Mouse (Mus musculus) adrenal gland, postnatal 25 days (tissue): ENCODE measurements at regions not wholly inside any gene's neighbourhood (a gene's known extent, or its start where the extent isn't known, plus 50 kb on each side); places are given as distances from the start of the nearest gene placed in this dataset.

Experiments
- DNase-seq: peaks from one replicate; pipeline ENCODE4 v3.0.0; 2021; ENCODE audit warnings: mixed read lengths

DNA sequence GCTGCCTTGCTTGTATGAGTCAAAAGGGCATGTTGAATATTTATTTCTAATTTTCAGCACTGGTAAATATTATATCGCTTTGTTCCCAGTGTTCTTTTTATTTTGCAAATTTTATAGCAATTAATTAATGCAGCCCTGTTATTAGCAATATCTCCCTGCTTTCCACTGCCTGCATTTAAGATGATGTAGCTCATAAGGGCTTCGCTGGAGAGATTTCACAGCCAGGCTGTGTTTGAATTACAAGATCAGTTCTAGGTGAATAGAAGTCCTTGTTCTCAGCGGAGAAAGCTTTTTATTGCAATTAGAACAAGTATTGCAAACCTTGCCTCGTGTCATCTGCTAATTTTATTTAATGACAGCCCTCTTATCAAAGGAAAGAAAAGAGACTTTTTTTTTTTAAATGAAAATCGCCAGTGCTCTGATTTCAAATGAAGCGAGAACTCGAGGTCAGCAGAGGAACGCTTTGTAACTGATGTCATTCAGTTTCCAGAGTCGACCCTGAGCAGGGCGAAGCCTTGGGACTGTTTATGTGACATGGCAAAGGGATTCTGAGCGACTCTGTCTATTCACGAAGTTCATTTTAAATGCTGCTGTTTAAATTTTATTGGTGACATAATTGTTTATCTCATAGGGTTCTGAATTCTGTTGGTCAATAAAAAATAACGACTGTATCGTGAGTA, 378.7 kb upstream of the Mki67 start:
- DNase-seq, result peak; percentile 13

DNA sequence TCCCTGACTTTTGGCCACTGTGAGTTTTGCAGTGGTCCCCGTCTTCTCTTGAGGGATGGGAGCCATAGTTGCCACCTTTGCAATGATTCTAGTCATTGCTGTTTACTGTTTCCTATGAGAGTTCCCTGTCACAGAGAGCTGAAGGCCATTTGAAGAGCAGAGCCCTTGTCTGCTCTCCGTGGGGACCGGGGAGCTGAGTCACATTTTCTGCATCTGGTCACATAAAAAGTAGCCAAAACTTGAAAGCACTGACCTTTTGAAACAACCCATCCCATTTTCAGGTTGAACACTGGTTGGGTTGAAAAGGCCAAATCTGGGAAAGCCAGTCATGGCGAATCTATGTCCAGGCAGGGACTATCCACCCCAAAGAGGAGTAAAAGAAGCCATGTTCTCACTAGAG, 387.9 kb upstream of the Mki67 start:
- no peak for DNase-seq

DNA sequence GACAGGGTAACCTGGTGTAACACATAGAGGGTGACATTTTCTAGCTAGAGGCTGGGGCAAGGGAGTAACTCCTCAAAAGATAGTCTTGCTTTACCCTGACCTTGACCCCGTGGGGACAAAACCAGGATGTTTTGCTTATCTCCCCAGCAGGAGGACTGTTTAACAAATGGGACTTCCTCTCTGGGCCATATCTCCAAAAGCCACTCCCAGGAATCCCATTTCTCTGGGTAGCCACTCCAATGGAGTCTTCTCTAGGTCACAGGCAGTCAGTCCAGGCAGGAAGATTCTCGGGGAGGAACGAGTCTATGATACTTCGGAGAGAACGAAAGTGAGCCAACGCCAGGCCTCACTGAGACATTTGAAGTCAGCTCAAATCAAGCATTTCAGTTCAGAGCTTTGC, 396.0 kb upstream of the Mki67 start:
- DNase-seq, result no peak

DNA sequence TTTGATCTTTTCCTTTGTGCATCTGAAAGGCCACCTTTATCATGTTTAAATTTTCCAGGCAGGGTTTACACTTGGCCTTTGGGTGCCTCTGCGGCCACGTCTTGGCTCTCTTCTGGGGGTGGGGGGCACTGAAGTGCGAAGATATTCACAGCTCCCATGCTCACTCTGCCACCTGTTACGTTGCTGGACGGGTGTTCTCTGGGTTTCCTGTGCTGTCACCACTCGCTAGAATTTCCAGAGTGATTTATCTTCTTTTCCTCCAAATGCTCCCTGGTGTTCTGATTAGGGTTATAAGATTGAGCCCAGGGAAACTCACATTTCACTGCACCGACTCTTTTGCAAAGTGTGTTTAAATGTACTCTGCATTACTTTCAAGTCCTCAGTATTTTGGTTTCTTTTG, 404.8 kb upstream of the Mki67 start:
- DNase-seq, result no peak

DNA sequence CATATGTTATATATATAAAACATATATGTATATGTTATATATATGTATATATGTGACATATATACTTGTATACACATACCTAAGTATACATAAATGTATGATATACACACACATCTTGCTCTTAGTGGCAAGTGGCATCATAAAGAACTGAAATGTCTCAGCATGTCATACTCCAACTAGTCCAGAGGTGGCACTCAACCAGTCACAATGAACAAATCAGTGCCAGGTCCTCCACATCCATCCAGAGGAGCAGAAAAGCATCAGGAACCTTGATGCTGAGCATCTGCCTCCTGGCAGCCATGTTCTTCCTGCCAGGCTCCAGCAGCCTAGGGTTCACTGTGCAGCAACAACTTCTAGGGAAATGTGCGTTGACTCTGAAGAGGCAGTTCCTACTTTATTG, 405.2 kb upstream of the Mki67 start:
- DNase-seq, result no peak

DNA sequence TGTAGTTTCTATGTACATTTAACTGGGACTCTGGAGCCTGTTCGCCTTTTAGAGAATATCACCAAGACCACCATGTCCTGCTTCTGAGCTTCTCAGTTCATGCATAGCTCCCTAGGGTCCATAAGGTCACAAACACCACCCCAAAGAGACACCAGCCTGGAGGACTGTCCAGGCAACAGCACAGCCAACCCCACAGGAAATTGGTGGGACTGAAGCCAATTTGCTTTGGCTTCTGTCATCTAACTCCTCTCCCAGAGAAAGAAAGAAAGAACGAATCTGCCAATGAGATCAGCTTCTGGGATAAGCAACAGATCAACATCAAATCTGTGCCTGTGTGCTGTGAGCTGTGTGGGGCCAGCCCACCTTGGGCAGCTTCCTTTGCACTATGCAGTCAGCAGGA, 408.6 kb upstream of the Mki67 start:
- no peak for DNase-seq

- no peak for DNase-seq
These were observed 410.2 kb upstream of the Mki67 start for GRCm38 (mm10) chr7:136126393-136126792.

DNA sequence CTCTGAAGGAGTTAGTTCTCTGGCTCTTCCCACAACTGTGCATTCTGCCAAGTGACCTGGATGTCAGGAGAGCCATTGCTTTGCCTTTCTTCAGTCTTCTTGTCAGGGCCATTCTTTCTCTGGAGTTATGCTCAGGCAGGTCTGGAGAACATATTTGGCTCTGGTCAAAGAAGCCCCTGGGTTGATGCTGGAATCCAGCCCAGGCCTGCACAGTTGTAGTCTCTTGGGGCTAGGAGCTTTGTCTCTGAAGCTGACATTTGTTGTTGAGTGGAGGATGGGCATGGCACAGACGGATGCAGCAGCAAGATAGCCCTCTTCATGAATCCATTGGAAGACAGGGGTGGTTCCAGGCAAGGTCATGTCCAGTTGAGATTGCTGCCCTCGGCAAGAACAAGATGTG, 411.4 kb upstream of the Mki67 start:
- no peak for DNase-seq

- no peak for DNase-seq
These were observed 413.6 kb upstream of the Mki67 start for GRCm38 (mm10) chr7:136129721-136130123.

- DNase-seq, result no peak
These were observed 414.6 kb upstream of the Mki67 start for GRCm38 (mm10) chr7:136130666-136131239.

DNA sequence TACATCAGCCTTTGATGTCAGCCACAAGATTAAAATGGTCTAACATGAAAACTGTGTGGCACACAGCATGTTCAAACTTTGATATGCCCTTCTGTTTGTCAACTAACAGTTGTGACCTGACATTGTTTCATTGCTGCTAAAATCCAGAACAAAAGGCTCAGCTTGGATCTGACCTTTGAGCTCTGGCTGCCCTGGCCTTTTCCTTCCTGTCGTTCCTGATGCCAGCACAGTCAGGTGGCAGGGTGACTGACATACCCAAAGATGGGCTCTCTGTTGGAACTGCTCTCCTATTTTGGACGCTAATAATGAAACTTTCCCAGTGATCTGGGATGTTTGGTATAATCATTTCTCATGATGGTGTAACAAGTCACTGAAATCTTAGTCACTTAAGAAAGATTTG, 416.8 kb upstream of the Mki67 start:
- DNase-seq, result no peak

GRCm38 (mm10) chr7:136136666-136137065, 420.5 kb upstream of the Mki67 start:
- DNase-seq, result no peak

DNA sequence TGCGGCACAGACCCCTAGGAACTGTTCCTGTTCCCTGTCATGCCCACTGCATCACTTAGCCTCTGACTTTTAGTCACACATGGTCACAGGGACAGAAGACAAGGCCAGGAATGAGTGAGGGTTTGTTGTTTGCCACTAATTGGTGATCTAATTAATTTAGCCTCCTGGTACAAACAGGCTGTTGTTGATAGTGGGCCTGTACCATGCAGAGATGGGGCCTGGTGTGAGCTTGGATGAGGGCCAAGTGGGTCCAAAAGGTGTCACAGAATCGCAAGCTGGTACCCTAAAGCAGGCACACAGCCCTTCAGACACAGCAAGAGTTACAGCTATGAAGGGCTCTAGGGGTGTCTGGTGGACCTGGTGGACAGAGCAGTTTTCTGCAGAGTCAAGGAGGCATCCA, 421.2 kb upstream of the Mki67 start:
- DNase-seq, result no peak

GRCm38 (mm10) chr7:136137831-136138602, 421.9 kb upstream of the Mki67 start:
- DNase-seq, result no peak

- no peak for DNase-seq
These were observed 426.7 kb upstream of the Mki67 start for GRCm38 (mm10) chr7:136142832-136143231.

DNA sequence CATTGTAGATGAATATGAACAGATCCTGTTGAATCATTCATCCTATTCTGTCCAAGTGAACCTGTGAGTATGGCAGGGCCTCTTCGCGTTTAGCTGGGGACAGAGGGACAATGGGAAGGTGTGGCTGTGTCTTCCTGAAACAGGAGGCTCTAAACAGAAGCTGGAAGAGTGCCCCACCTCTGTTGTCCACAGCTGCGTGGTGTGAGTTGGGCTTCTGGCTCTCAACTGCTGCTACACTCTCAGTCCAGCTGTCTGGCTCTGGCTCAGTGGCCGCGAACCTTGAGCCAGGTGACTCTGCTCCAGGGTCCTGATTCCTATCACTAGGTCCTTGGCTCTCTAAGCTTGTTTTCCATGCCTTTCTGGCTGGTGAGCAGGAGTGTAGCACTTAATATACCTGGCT, 434.0 kb upstream of the Mki67 start:
- DNase-seq, result no peak

GRCm38 (mm10) chr7:136151301-136151930, 435.3 kb upstream of the Mki67 start:
- DNase-seq, result no peak

DNA sequence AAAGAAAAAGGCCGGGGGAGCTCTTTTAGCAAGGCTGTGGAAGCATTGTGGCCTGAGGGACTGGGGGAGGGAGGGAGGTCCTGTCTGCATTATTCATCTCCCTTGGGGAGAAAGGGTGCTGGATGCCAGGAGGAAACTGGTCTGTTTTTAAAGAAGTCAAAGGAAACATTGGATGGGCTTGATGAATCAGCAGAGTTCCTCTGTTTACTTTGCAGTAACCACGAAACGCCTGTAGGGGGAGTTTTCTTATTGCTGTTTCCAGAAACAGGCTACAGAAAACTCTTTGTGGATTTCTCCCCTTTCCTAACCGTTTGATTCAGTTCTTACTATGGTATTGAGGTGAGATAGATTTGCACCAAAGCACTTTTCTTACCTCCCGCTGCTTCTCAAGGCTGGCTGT, 436.3 kb upstream of the Mki67 start:
- DNase-seq, result peak; percentile 24

DNA sequence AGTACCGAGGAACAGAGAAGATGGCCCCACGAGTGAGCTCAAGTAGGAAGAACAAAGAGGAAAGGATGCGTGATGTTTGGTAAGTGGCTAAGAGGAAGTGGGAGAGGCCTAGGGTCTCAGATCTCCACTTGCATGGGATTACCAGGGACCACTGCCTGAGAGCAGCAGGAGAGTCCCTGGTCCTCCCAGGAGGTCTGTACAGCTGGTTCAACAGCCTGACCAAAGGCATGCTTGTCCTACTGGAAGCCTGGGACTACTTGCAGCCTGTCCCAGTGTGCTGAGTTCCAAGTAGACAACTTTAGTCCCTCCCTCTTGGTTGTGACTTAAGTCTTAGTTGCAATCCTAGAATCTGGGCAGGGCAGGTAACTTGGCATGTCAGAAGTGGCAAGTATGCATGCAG, 437.5 kb upstream of the Mki67 start:
- no peak for DNase-seq

- no peak for DNase-seq
These were observed 443.0 kb upstream of the Mki67 start for GRCm38 (mm10) chr7:136159136-136159535.

DNA sequence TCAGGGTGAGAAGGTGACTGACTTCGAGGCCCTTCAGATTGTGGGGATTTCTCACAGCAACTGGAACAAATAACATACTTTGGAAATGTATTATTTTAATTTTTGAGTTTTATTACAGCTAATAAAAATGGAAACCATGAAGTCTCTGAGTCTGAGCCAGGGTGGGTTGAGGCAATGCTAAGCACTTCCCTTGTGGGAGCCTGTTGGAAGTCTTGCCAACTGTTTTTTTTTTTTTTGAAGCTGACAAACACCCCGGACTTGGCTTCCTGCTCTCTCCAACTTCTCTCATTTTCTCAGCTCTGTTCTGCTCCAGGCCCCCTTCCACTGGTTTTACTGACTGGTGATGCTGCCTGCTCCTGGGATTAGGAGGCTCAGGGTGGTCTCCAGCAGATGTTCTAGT, 445.4 kb upstream of the Mki67 start:
- DNase-seq, result no peak

DNA sequence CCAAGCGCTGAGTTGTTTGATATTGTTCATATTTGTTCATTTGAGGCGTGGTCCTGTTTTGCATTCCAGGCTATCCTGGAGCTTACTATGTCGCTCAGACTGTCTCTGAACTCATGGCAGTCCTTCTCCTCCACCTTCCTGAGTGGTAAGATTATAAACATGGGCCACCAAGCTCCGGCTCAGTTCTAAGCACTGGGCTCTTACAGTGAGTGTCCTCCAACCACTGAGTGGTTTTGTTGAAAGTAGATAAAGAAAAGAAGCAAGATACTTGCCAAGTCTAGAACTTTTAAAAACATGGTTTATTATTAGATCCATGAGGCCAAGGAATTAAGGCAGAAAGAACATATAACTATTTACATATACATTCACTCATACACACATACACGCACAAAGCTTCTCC, 448.7 kb upstream of the Mki67 start:
- no peak for DNase-seq

DNA sequence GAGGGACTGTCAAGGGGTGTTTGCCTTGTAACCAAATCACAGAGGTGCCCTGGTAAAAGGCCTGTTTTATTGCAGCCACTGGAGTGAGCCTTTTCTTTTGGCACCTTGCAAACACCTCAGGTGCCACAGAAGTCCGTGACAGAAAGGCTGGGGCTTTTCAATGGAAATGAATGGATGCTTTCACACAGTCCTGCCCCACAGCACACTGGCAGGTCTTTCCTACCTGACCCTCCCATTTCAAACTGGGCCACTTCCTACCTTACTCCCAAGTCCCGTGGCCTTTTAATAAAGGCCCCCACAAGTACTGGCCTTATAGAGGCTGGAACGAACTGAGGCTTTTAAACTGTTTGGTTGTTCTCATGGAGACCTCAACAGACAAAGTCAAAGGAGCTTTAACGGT, 453.1 kb upstream of the Mki67 start:
- no peak for DNase-seq
